20 mouse cellular contexts compared by ENCODE assay signal in the genomic region with DNA sequence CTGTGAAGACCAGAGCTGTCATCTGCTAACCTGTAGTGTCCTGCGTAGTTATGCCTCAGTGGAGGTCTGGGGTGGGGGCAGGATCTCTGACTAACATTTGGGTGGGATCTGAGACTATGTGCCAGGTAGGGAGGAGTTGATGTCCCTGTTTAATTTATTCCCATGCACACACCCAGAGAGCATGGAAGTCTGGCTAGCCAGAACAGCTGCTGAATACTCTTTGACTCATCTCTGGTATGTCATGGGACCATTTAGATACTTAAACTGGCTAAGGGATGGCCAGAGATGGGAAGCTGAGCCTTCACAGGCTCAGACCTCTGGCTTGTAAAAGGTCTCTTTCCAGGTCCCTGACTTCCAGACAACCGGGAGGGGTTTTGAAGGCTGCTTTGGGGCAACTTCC. TPM values are rescaled to one million over a fixed set of nuclear protein-coding genes. Genes with fewer than 3 reads are reported as not detected.
DNase-seq lines count a peak whose midpoint lies in the region; ATAC-seq lines count a peak whose summit lies in the region.
"Had no signal": no experiment of that assay in that cellular context is flagged by ENCODE, and none has a peak within 500 bp of the region (broad histone marks: within the 10 kb centered on the region; RNA-seq: fewer than 3 reads in every experiment).

No protein-coding gene starts in this region.

- WGBS in heart, embryonic 13.5 days = 96% methylated on average over 2 of the region's 2 CpGs
- WGBS in midbrain, embryonic 12.5 days = 86% methylated on average over 2 of the region's 2 CpGs
- WGBS in midbrain, embryonic 15.5 days = 97% methylated on average over 2 of the region's 2 CpGs
- 84% methylated on average over 2 of the region's 2 CpGs for WGBS in hindbrain, embryonic 13.5 days

- H3K9ac ChIP-seq in heart, embryonic 13.5 days = no peak overlapping the region
- no peak overlapping the region for H3K9ac ChIP-seq in midbrain, embryonic 12.5 days (replicated peaks)
- H3K9ac ChIP-seq in midbrain, embryonic 15.5 days = no peak overlapping the region
- H3K9ac ChIP-seq in hindbrain, embryonic 13.5 days = no peak overlapping the region
- H3K9ac ChIP-seq: forebrain, postnatal 0 days; stomach, embryonic 15.5 days had no signal

- no peaks in the 10 kb centered on the region for H3K9me3 ChIP-seq in heart, embryonic 13.5 days
- no peaks in the 10 kb centered on the region for H3K9me3 ChIP-seq in midbrain, embryonic 12.5 days
- H3K9me3 ChIP-seq in midbrain, embryonic 15.5 days = no peaks in the 10 kb centered on the region
- no peaks in the 10 kb centered on the region for H3K9me3 ChIP-seq in hindbrain, embryonic 13.5 days
- H3K9me3 ChIP-seq: stomach, embryonic 15.5 days had no signal

- H3K4me1 ChIP-seq in heart, embryonic 13.5 days = peaks cover 51% of the 10 kb centered on the region
- H3K4me1 ChIP-seq in midbrain, embryonic 12.5 days = peaks cover 29% of the 10 kb centered on the region
- peaks cover 21% of the 10 kb centered on the region for H3K4me1 ChIP-seq in midbrain, embryonic 15.5 days
- H3K4me1 ChIP-seq in hindbrain, embryonic 13.5 days (replicated peaks) = peaks cover 45% of the 10 kb centered on the region

- no peak overlapping the region for H3K4me2 ChIP-seq in heart, embryonic 13.5 days
- no peak overlapping the region for H3K4me2 ChIP-seq in midbrain, embryonic 12.5 days (replicated peaks)
- no peak overlapping the region for H3K4me2 ChIP-seq in midbrain, embryonic 15.5 days
- no peak overlapping the region for H3K4me2 ChIP-seq in hindbrain, embryonic 13.5 days
- H3K4me2 ChIP-seq: stomach, embryonic 15.5 days had no signal

- no peak overlapping the region for H3K4me3 ChIP-seq in heart, embryonic 13.5 days
- no peak overlapping the region for H3K4me3 ChIP-seq in midbrain, embryonic 12.5 days
- no peak overlapping the region for H3K4me3 ChIP-seq in midbrain, embryonic 15.5 days
- no peak overlapping the region for H3K4me3 ChIP-seq in hindbrain, embryonic 13.5 days
- H3K4me3 ChIP-seq: stomach, embryonic 15.5 days had no signal

- H3K27me3 ChIP-seq in heart, embryonic 13.5 days (replicated peaks) = no peaks in the 10 kb centered on the region
- no peaks in the 10 kb centered on the region for H3K27me3 ChIP-seq in midbrain, embryonic 12.5 days
- no peaks in the 10 kb centered on the region for H3K27me3 ChIP-seq in midbrain, embryonic 15.5 days (replicated peaks)
- no peaks in the 10 kb centered on the region for H3K27me3 ChIP-seq in hindbrain, embryonic 13.5 days
- H3K27me3 ChIP-seq: stomach, embryonic 15.5 days had no signal

- H3K27ac ChIP-seq in heart, embryonic 13.5 days (replicated peaks) = 0 out of 2 replicates have a peak overlapping the region, but pooled peaks have one; percentile 48
- H3K27ac ChIP-seq in midbrain, embryonic 12.5 days (replicated peaks) = peak overlapping the region; percentile 69
- no peak overlapping the region for H3K27ac ChIP-seq in midbrain, embryonic 15.5 days
- H3K27ac ChIP-seq in hindbrain, embryonic 13.5 days = peak overlapping the region; percentile 72
- H3K27ac ChIP-seq: stomach, embryonic 15.5 days had no signal

- no peak for DNase-seq in heart, postnatal 4 days
- no peak for DNase-seq in lung, postnatal 14 days
- no peak for DNase-seq in frontal cortex, postnatal 25 days (ENCODE audit: low spot score in 2 of 2)
- DNase-seq: adrenal gland, postnatal 25 days; cerebellum, adult 8-10 months; cerebellum, postnatal 36 days; forebrain, postnatal 0 days; kidney, adult 18-20 months; kidney, postnatal 4 days; thymus, postnatal 25 days had no signal

- peaks cover 27% of the 10 kb centered on the region for H3K36me3 ChIP-seq in heart, embryonic 13.5 days
- peaks cover 11% of the 10 kb centered on the region; the same call in 1 of the 2 replicates for H3K36me3 ChIP-seq in midbrain, embryonic 12.5 days
- no peaks in the 10 kb centered on the region for H3K36me3 ChIP-seq in midbrain, embryonic 15.5 days (replicated peaks)
- H3K36me3 ChIP-seq in hindbrain, embryonic 13.5 days = peaks cover 25% of the 10 kb centered on the region

- ATAC-seq in heart, embryonic 13.5 days (ENCODE audit: extremely low read depth, insufficient number of reproducible peaks, low FRiP score, low TSS enrichment) = no peak
- no peak for ATAC-seq in midbrain, embryonic 12.5 days (ENCODE audit: low FRiP score, low read depth)
- no peak for ATAC-seq in midbrain, embryonic 15.5 days (replicated peaks)
- no peak for ATAC-seq in hindbrain, embryonic 13.5 days (ENCODE audit: low FRiP score)

RNA-seq across cellular contexts. Expression of a gene that starts 13.2 kb away (rescaled TPM):
- 7.0 and 7.7 TPM in 2 replicates for polyA plus RNA-seq in heart, embryonic 13.5 days (2015; fragmentation: Nextera tagmentation; extraction: Ambion mirVana)
- total RNA-seq in heart, postnatal 4 days (2021) = 10 to 100 TPM; 31.8 to 33.4 TPM
- 27.1 and 29.9 TPM in 2 replicates for polyA plus RNA-seq in midbrain, embryonic 12.5 days (2016; fragmentation: Nextera tagmentation; extraction: Ambion mirVana)
- polyA plus RNA-seq in midbrain, embryonic 15.5 days (2015; fragmentation: Nextera tagmentation; extraction: Ambion mirVana) = 34.6 and 35.1 TPM in 2 replicates
- 24.1 and 24.7 TPM in 2 replicates for polyA plus RNA-seq in hindbrain, embryonic 13.5 days (2015; fragmentation: Nextera tagmentation; extraction: Ambion mirVana)

RNA-seq across cellular contexts. Expression of a gene that starts 27.0 kb away (rescaled TPM):
- 32.5 and 35.5 TPM in 2 replicates for polyA plus RNA-seq in heart, embryonic 13.5 days (2015; fragmentation: Nextera tagmentation; extraction: Ambion mirVana)
- total RNA-seq in heart, postnatal 4 days (2021) = 10 to 100 TPM; 38.3 to 40.8 TPM
- polyA plus RNA-seq in midbrain, embryonic 12.5 days (2016; fragmentation: Nextera tagmentation; extraction: Ambion mirVana) = 75.9 and 76.2 TPM in 2 replicates
- polyA plus RNA-seq in midbrain, embryonic 15.5 days (2015; fragmentation: Nextera tagmentation; extraction: Ambion mirVana) = 56.0 and 58.5 TPM in 2 replicates
- polyA plus RNA-seq in hindbrain, embryonic 13.5 days (2015; fragmentation: Nextera tagmentation; extraction: Ambion mirVana) = 58.3 and 58.6 TPM in 2 replicates

RNA-seq across cellular contexts. Expression of a gene that starts 46.8 kb away (rescaled TPM):
- polyA plus RNA-seq in heart, embryonic 13.5 days (2015; fragmentation: Nextera tagmentation; extraction: Ambion mirVana) = not detected in 2 replicates
- total RNA-seq in heart, postnatal 4 days (2021) = under 1 TPM in 1 of 2 experiments, not detected in 1; 0.29 TPM
- polyA plus RNA-seq in midbrain, embryonic 12.5 days (2016; fragmentation: Nextera tagmentation; extraction: Ambion mirVana) = not detected in 2 replicates
- 0.40 TPM in 1 of 2 replicates, not detected in the other for polyA plus RNA-seq in midbrain, embryonic 15.5 days (2015; fragmentation: Nextera tagmentation; extraction: Ambion mirVana)
- 0.40 TPM in 1 of 2 replicates, not detected in the other for polyA plus RNA-seq in hindbrain, embryonic 13.5 days (2015; fragmentation: Nextera tagmentation; extraction: Ambion mirVana)
- total RNA-seq: liver, adult 2 months had no signal
- polyA plus RNA-seq: embryonic facial prominence, embryonic 14.5 days; forebrain, postnatal 0 days; kidney, embryonic 16.5 days; liver, embryonic 16.5 days; macrophage; stomach, embryonic 15.5 days had no signal

RNA-seq across cellular contexts. Expression of a gene that starts 51.2 kb away (rescaled TPM):
- 21.7 and 22.0 TPM in 2 replicates for polyA plus RNA-seq in heart, embryonic 13.5 days (2015; fragmentation: Nextera tagmentation; extraction: Ambion mirVana)
- total RNA-seq in heart, postnatal 4 days (2021) = 10 to 100 TPM; 26.0 to 28.1 TPM
- polyA plus RNA-seq in midbrain, embryonic 12.5 days (2016; fragmentation: Nextera tagmentation; extraction: Ambion mirVana) = 26.8 and 28.6 TPM in 2 replicates
- 57.4 and 60.2 TPM in 2 replicates for polyA plus RNA-seq in midbrain, embryonic 15.5 days (2015; fragmentation: Nextera tagmentation; extraction: Ambion mirVana)
- 40.0 and 45.5 TPM in 2 replicates for polyA plus RNA-seq in hindbrain, embryonic 13.5 days (2015; fragmentation: Nextera tagmentation; extraction: Ambion mirVana)
